Mouse (Mus musculus) gastrocnemius, postnatal 36 days (tissue): ENCODE measurements around the gene Ugt1a8. TPM values are rescaled to one million over a fixed set of nuclear protein-coding genes. Genes with fewer than 3 reads are reported as not detected.
A peak's percentile ranks its signal among the peaks of the same experiment; 100 is the strongest.
"Not testable (repeated sequence)": the region's sequence is repeated elsewhere in the genome, so short reads cannot be mapped to it uniquely, and the experiment has no call there.

Source experiments
- DNase-seq, 2 experiments: peaks; one replicate each; pipeline ENCODE4 v3.0.0; 2022
- intact Hi-C: fragments of 180-260 bp; cut with DNase I; formaldehyde crosslinking; loops from one replicate; pipeline ENCODE4 v1.15.1; 2025
- total RNA-seq, 2 experiments: library from RNA; stranded (reverse); gene quantifications; 2 replicates each; pipeline ENCODE4 v1.2.3; 2021

The Ugt1a8 gene
- total RNA-seq, 2 experiments from 2014 or later = not detected

DNA sequence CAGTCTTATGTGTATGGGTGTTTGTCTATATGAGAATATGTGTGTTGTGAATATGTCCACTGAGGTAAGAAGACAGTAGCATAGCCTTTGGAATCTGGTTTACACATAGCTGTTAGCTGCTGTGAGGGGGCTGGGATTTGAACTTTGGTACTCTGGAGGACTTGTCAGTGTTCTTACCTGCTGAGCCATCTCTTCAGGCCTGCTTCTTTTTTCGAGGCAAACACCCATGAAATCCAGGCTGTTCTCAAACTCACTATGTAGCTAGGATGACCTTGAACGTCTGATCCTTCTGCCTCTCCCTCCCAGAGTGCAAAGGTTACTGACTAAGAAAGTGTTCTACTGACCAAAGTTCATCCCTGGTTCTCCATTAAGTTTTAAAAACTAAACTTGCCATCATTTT lies 18.0 kb downstream of the Ugt1a8 start:
- no peak for DNase-seq
- intact Hi-C loops = no loop called here

GRCm38 (mm10) chr1:88109027-88109557 lies 21.5 kb downstream of the Ugt1a8 start:
- DNase-seq, intact Hi-C loops: not testable (repeated sequence)

DNA sequence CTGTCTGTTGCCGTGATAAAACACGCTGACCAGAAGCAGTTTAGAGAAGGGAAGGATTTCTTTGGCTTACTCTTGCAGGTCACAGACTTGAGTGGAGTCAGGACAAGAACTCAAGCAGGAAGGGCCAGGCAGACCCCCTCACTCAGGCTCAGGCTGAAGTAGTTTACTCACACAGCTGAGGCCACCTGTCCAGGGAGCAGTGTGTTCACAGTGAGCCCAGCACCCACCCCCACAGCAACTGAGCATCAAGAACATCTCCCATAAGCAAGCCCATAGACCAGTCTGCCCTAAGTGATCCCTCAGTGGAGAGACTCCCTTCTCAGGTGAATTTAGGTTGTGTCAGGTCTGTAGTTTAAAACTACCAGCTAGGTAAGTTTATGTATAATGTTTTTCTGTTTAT lies 22.0 kb downstream of the Ugt1a8 start:
- intact Hi-C loops, DNase-seq: not testable (repeated sequence)

DNA sequence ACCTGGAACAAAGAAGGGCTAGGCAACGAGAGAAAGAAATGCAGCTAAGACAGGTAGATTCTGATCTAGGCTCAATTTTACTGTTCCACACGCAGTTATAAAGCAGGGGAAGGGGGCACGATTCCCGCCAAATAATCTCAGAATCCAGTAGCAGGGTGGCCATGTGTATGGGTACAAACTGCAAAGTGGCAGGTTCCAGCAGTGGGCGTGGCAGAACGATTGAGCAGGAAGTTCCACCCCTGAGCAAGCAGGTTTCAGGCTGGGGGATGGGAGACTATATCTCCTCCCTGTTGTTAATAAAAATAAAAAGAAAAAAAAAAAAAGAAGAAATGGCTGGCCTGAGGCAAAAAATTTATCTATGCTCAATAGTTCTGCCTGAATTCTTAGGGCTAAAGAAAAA lies 25.2 kb downstream of the Ugt1a8 start:
- DNase-seq, intact Hi-C loops: not testable (repeated sequence)

- intact Hi-C loops, DNase-seq: not testable (repeated sequence)
These were observed 32.9 kb downstream of the Ugt1a8 start for GRCm38 (mm10) chr1:88120550-88120949.

GRCm38 (mm10) chr1:88121521-88121920 lies 33.9 kb downstream of the Ugt1a8 start:
- DNase-seq, intact Hi-C loops: not testable (repeated sequence)

GRCm38 (mm10) chr1:88125827-88126360 lies 38.3 kb downstream of the Ugt1a8 start:
- intact Hi-C loops, DNase-seq: not testable (repeated sequence)

- intact Hi-C loops, DNase-seq: not testable (repeated sequence)
These were observed 41.5 kb downstream of the Ugt1a8 start for GRCm38 (mm10) chr1:88129091-88129490.

DNA sequence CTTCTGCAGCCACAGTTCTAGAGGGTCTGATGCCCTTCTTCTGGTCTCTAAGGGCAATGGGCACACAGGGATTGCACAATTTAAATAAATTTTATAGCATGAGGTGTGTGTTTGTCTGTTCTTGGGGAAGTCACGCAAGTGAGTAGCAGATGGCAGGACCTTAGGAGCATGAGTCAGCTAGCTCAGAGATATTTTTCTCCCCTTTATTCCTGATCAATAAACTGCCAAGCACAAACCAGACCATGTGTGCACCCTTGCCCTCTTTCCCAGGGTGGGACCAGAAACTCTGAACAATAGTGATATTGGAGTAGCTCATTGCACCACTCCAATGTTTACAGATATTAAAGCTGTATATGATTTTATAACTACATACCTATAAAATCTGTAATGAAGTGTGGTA lies 42.6 kb downstream of the Ugt1a8 start:
- DNase-seq = not testable (repeated sequence)

GRCm38 (mm10) chr1:88133908-88134456 lies 46.4 kb downstream of the Ugt1a8 start:
- no peak for DNase-seq
- intact Hi-C loops = no loop called here

More for the DNA sequence above, 42.6 kb downstream of the Ugt1a8 start:
- intact Hi-C loops = not testable (repeated sequence)

DNA sequence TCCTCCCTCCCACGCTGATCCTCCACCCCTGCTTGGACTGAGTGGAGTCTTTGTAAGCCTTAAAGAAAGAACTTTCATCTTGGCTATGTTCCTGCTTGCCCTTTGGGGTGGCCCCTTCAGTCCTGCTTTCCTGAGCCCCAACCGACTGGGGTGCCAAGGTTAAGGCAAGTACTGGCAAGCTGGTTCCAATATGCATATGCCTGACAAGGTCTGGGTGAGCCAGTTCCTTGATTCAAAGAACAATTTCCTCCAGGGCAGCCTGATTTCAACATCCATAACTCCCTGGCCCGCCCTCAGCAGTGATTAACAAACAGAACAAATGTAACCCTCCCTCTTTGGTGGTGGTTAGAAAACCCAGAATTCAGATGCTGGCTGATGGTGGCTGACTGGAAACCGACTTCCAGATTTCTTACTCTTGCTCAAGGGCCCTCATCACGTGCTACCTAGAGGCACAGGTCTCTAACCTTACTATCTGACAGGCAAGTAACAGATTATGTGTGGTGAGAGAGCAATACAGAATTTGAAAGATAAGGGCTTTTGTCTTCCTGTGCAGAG lies 46.9 kb downstream of the Ugt1a8 start, which contains the start of gene Ugt1a6a:
TSS of gene Ugt1a6a (plus strand) at position 353 of the 555 bp plus-strand sequence.
- peak in 1 of 2 experiments; percentile 27 for DNase-seq
- intact Hi-C loops = not testable (repeated sequence)

- intact Hi-C loops, DNase-seq: not testable (repeated sequence)
These were observed 47.8 kb downstream of the Ugt1a8 start for GRCm38 (mm10) chr1:88135229-88135904.

DNA sequence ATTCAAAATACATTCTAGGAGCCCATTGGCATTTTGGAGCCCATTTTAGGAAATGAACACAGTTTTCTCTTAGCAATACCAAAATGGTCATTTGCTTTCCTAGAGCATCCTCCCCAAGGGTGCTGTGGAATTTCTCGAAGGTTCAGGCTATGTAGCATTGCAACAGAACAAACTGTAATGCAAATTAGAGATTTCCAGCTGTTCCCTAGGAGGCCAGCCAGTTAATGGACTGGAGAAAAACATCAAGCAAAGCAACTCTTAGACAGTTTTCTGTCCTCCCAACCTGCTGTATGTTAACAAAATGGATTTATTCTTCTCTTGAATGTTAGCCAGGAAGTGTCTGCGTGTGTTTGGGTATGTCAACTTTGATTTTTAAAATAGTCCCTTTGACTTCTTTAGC lies 49.0 kb downstream of the Ugt1a8 start:
- intact Hi-C loops = no loop called here
- no peak for DNase-seq

DNA sequence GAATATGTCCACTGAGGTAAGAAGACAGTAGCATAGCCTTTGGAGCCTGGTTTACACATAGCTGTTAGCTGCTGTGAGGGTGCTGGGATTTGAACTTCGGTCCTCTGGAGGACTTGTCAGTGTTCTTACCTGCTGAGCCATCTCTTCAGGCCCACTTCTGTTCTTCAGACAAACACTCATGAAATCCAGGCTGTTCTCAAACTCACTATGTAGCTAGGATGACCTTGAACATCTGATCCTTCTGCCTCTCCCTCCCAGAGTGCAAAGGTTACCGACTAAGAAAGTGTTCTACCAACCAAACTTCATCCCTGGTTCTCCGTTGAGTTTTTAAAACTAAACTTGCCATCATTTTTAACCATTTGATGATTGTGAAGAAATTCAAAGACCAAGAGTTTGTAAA lies 49.7 kb downstream of the Ugt1a8 start:
- no peak for DNase-seq
- intact Hi-C loops = no loop called here

GRCm38 (mm10) chr1:88138145-88138544 lies 50.5 kb downstream of the Ugt1a8 start:
- DNase-seq = no peak
- intact Hi-C loops = no loop called here

- intact Hi-C loops, DNase-seq: not testable (repeated sequence)
These were observed 52.9 kb downstream of the Ugt1a8 start for GRCm38 (mm10) chr1:88140492-88140891.

- DNase-seq, intact Hi-C loops: not testable (repeated sequence)
These were observed 56.5 kb downstream of the Ugt1a8 start for GRCm38 (mm10) chr1:88143966-88144675.

DNA sequence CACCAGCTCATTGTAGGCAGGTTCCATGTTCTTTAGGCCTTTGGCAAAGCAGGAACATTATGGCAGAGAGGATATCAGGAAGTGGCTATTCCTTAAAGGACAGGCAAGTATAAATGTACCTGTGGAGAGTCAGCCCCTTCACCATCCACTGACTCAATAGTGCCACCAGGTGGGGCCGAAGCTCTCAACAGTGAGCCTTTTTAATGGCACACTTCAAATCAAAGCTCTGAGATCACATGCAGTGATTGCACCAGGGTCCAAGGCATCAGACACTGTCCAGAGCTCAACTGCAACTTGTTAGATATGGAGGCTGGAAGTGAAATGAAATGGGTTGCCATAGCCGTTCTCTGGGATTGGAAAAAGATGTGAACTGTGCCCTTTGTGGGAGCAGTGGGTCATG lies 57.7 kb downstream of the Ugt1a8 start:
- DNase-seq, intact Hi-C loops: not testable (repeated sequence)

GRCm38 (mm10) chr1:88150133-88150532 lies 62.5 kb downstream of the Ugt1a8 start:
- intact Hi-C loops, DNase-seq: not testable (repeated sequence)

- intact Hi-C loops = no loop called here
- DNase-seq = no peak
These were observed 70.8 kb downstream of the Ugt1a8 start for GRCm38 (mm10) chr1:88158430-88158829.
